Mouse (Mus musculus) MEL (cell line): Measurements from ENCODE around the gene Agbl1.

Source experiments
- CTCF ChIP-seq, 3 experiments: IDR thresholded peaks in 2 of 3; conservative IDR thresholded peaks in 1 of 3; 2 replicates each; pipeline ENCODE4 v1.5.1; 2011 to 2012; ENCODE audit warnings: low read length in 3 of 3, low read depth in 2 of 3, mild to moderate bottlenecking in 2 of 3, improper control_type of control experiment in 1 of 3, inconsistent platforms in 1 of 3, mixed read lengths in 1 of 3, moderate library complexity in 1 of 3; ENCODE audit not compliant: control insufficient read depth in 1 of 3, insufficient read depth in 1 of 3, poor library complexity in 1 of 3, severe bottlenecking in 1 of 3
- ELF1 ChIP-seq: IDR thresholded peaks from 2 replicates; pipeline ENCODE4 v1.6.1; 2014; ENCODE audit warnings: low read depth, mild to moderate bottlenecking, inconsistent platforms, low read length, improper control_type of control experiment, moderate library complexity
- MAX ChIP-seq: IDR thresholded peaks from 2 replicates; pipeline ENCODE4 v1.6.1; 2011; ENCODE audit warnings: low read length, improper control_type of control experiment
- MAZ ChIP-seq: IDR thresholded peaks from 2 replicates; pipeline ENCODE4 v1.6.1; 2012; ENCODE audit warnings: low read depth, mild to moderate bottlenecking, inconsistent platforms, low read length, improper control_type of control experiment
- NRF1 ChIP-seq: IDR thresholded peaks from 2 replicates; pipeline ENCODE4 v1.6.1; 2014; ENCODE audit warnings: low read depth, mild to moderate bottlenecking, inconsistent platforms, low read length, improper control_type of control experiment, moderate library complexity; ENCODE audit not compliant: poor library complexity, insufficient read depth, severe bottlenecking
- POLR2A ChIP-seq, 2 experiments: IDR thresholded peaks; 2 replicates each; pipeline ENCODE4 v1.6.1; 2011 to 2012; ENCODE audit warnings: low read length in 2 of 2, mild to moderate bottlenecking in 2 of 2, control low read depth in 1 of 2, improper control_type of control experiment in 1 of 2, low read depth in 1 of 2, moderate library complexity in 1 of 2; ENCODE audit not compliant: control insufficient read depth in 1 of 2, insufficient read depth in 1 of 2, poor library complexity in 1 of 2
- POLR2AphosphoS5 ChIP-seq: IDR thresholded peaks from 2 replicates; pipeline ENCODE4 v1.6.1; 2012; ENCODE audit warnings: low read depth, borderline replicate concordance, mild to moderate bottlenecking, inconsistent platforms, low read length, moderate library complexity, mixed read lengths
- RAD21 ChIP-seq: IDR thresholded peaks from 2 replicates; pipeline ENCODE4 v1.6.1; 2011; ENCODE audit warnings: mild to moderate bottlenecking, low read depth, low read length, improper control_type of control experiment
- SIN3A ChIP-seq: IDR thresholded peaks from 2 replicates; pipeline ENCODE4 v1.6.1; 2012; ENCODE audit warnings: low read length, improper control_type of control experiment, inconsistent platforms
- TBP ChIP-seq: IDR thresholded peaks from 2 replicates; pipeline ENCODE4 v1.8.0; 2011; ENCODE audit warnings: low read depth, low read length, improper control_type of control experiment
- UBTF ChIP-seq: IDR thresholded peaks from 2 replicates; pipeline ENCODE4 v1.6.1; 2012; ENCODE audit warnings: low read depth, mild to moderate bottlenecking, inconsistent platforms, low read length, improper control_type of control experiment, moderate library complexity, borderline replicate concordance; ENCODE audit not compliant: insufficient read depth

GRCm38 (mm10) chr7:77132615-77133420 lies 903.1 kb downstream of the Agbl1 start:
- TF ChIP-seq POLR2A (IDR thresholded peaks at IDR 0.05; ENCODE audit: control insufficient read depth in 1 of 2, insufficient read depth in 1 of 2, low read depth in 1 of 2, low read length in 2 of 2, poor library complexity in 1 of 2) (no peak), RAD21 (no peak), NRF1 (no peak), SIN3A (no peak), MAX (no peak), UBTF (no peak), TBP (no peak), CTCF (IDR thresholded peaks at IDR 0.05 in 2 of 3, conservative IDR thresholded peaks at IDR 0.05 in 1 of 3; ENCODE audit: control insufficient read depth in 1 of 3, insufficient read depth in 1 of 3, low read depth in 2 of 3, low read length in 3 of 3, poor library complexity in 1 of 3, severe bottlenecking in 1 of 3) (no peak), MAZ (no peak), ELF1 (no peak), POLR2AphosphoS5 (no peak)
